Mouse (Mus musculus) heart, adult 2 months (tissue): ENCODE results near the gene Mrpl47. TPM values are rescaled to one million over a fixed set of nuclear protein-coding genes. Genes with fewer than 3 reads are reported as not detected.

Experiments used
- DNase-seq, 2 experiments: peaks; one replicate each; pipeline ENCODE4 v3.0.0; 2021
- H3K27ac ChIP-seq: fragments of 200-600 bp; 2 replicates; pipeline ENCODE4 v1.8.1; 2022
- H3K27me3 ChIP-seq: fragments of 200-500 bp; 2 replicates; pipeline ENCODE4 v1.6.1; 2012; ENCODE audit warnings: mild to moderate bottlenecking, low read length, inconsistent platforms, mixed read lengths; ENCODE audit not compliant: control insufficient read depth, insufficient read depth
- H3K36me3 ChIP-seq: fragments of 200-500 bp; 2 replicates; pipeline ENCODE4 v1.6.1; 2012; ENCODE audit warnings: low read length, inconsistent platforms; ENCODE audit not compliant: control insufficient read depth, insufficient read depth
- H3K4me1 ChIP-seq: fragments of 200-500 bp; 2 replicates; pipeline ENCODE4 v1.6.1; 2011; ENCODE audit warnings: low read length; ENCODE audit not compliant: control insufficient read depth, insufficient read depth
- H3K4me3 ChIP-seq: fragments of 200-600 bp; 2 replicates; pipeline ENCODE4 v1.8.1; 2022
- H3K79me2 ChIP-seq: fragments of 200-500 bp; replicated peaks from 2 replicates; pipeline ENCODE4 v1.6.1; 2012; ENCODE audit warnings: mild to moderate bottlenecking, inconsistent platforms, low read length, moderate library complexity, mixed read lengths; ENCODE audit not compliant: control insufficient read depth, insufficient read depth
- H3K9ac ChIP-seq: fragments of 200-500 bp; 2 replicates; pipeline ENCODE4 v1.6.1; 2012; ENCODE audit warnings: low read depth, mild to moderate bottlenecking, control low read depth, inconsistent platforms, low read length, mixed read lengths
- CTCF ChIP-seq: fragments of 200-600 bp; IDR thresholded peaks from 2 replicates; pipeline ENCODE4 v1.8.1; 2022; ENCODE audit warnings: antibody characterized with exemption, mild to moderate bottlenecking, moderate library complexity
- EP300 ChIP-seq: fragments of 200-500 bp; IDR thresholded peaks from 2 replicates; pipeline ENCODE4 v1.6.1; 2011; ENCODE audit warnings: low read depth, low read length, control low read depth; ENCODE audit not compliant: insufficient read depth
- POLR2A ChIP-seq: fragments of 200-500 bp; IDR thresholded peaks from 2 replicates; pipeline ENCODE4 v1.6.1; 2011; ENCODE audit warnings: mild to moderate bottlenecking, low read depth, low read length, control low read depth; ENCODE audit not compliant: insufficient read depth
- WGBS: fragments of 180-500 bp; shearing (Covaris S2); methylation state at CpG from one replicate; pipeline ENCODE4 v1.1.7; 2018; 5-methylcytosine and 5-hydroxymethylcytosine counted together
- intact Hi-C: fragments of 180-260 bp; cut with DNase I; formaldehyde crosslinking; loops from one replicate; pipeline ENCODE4 v1.15.1; 2025
- long read RNA-seq: library from polyadenylated mRNA; stranded (forward); transcript quantifications from one replicate; pipeline ENCODE4 v2.0.0, GENCODE M21; 2021
- polyA plus RNA-seq: library from polyadenylated mRNA; depleted of rRNA; stranded (reverse); fragments of >200 nt; gene quantifications from 2 replicates; pipeline ENCODE4 v1.2.3, GENCODE M21; 2012; rRNA removed
- total RNA-seq, 2 experiments: library from RNA; stranded (reverse); gene quantifications; 2 replicates each; pipeline ENCODE4 v1.2.3; 2021

The Mrpl47 gene
- total RNA-seq (10 to 100 TPM; 39.3 to 44.8 TPM), polyA plus RNA-seq (4.8 and 10.8 TPM in 2 replicates)
- long read RNA-seq, transcript Mrpl47-201 (7 exons, 3,364 nt), result major isoform, 25 of 26 reads
- long read RNA-seq, partial matches to known transcripts, result 0 of 26 reads
- long read RNA-seq, other reads (novel, unspliced or antisense), result 1 of 26 reads

GRCm38 (mm10) chr3:32737172-32737655 lies at the start of gene Mrpl47:
Mrpl47 (minus strand) TSS chr3:32737605.
- peaks cover 18% of the 10 kb centered on the region for H3K36me3 ChIP-seq
- intact Hi-C loops, result loop anchor here (5.0 kb wide), 1 partner anchor 170 kb away; no protein-coding TSS in a partner anchor
- H3K79me2 ChIP-seq, result peaks cover 3% of the 10 kb centered on the region; the same call in 1 of the 2 replicates
- no peak for TF ChIP-seq POLR2A
- TF ChIP-seq CTCF, result no peak
- no peak for TF ChIP-seq EP300
- peak within 1 kb of the TSS; percentile 86 for H3K9ac ChIP-seq
- H3K27ac ChIP-seq, result peak within 1 kb of the TSS; percentile 94
- peak within 1 kb of the TSS; percentile 91 for H3K4me3 ChIP-seq
- peaks cover 7% of the 10 kb centered on the region for H3K4me1 ChIP-seq
- under 1% methylated on average over 31 of the region's 31 CpGs for whole genome bisulfite sequencing
- DNase-seq, result no peak
- no peaks in the 10 kb centered on the region for H3K27me3 ChIP-seq

DNA sequence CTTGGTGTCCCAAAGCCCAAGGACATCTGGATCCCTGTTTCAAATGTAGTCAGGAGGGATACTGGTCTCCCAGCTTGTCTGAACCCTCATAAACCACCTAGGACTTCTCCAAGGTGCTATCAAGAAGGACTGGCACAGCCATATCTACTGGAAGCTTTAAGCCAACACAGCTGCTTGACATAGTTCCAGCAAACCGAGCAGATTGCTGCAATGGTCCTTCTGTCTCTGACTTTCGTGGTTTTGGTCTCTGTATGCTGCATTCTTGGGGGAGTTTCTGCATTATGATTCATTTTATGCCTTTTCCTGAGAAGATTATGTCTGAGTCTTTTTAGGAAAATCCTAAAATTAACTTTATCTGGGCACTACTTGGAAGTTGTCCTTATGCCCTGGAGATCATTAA lies 33.4 kb upstream of the Mrpl47 start:
- Histone ChIP-seq H3K9ac (no peak overlapping the region), H3K36me3 (no peaks in the 10 kb centered on the region), H3K4me1 (no peaks in the 10 kb centered on the region), H3K79me2 (no peaks in the 10 kb centered on the region), H3K27ac (no peak overlapping the region), H3K27me3 (no peaks in the 10 kb centered on the region), H3K4me3 (no peak overlapping the region)
- intact Hi-C loops, result no loop called here
- WGBS, result 33% methylated on average over 2 of the region's 2 CpGs
- no peak for DNase-seq
- TF ChIP-seq POLR2A (no peak), EP300 (no peak), CTCF (no peak)

DNA sequence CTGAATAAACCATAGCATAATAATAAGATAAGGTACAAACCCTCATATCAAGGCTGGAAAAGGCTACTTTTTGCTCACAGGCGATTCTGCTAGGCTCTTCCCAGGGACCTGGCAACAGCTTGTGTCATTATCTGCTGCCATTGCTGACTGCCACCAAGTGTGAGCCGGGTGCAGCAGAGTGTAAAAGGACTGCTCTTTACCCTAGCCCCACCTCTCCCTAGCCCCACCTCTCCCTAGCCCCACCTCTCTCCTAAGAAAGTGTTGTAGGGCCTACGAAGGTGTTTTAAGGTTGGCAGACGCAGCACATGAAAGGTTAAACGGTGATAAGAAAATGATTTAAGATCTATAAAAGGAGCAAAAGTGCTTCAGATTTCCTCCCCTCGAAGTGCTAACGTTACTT lies 26.5 kb upstream of the Mrpl47 start:
- intact Hi-C loops, result no loop called here
- H3K27ac ChIP-seq, result no peak overlapping the region
- 35% methylated on average over 7 of the region's 7 CpGs for WGBS
- no peak overlapping the region for H3K4me3 ChIP-seq
- H3K36me3 ChIP-seq, result no peaks in the 10 kb centered on the region
- H3K9ac ChIP-seq, result no peak overlapping the region
- TF ChIP-seq EP300 (no peak), CTCF (no peak)
- no peak for DNase-seq
- H3K79me2 ChIP-seq, result no peaks in the 10 kb centered on the region
- no peaks in the 10 kb centered on the region for H3K27me3 ChIP-seq
- H3K4me1 ChIP-seq, result no peaks in the 10 kb centered on the region

- WGBS, result 65% methylated on average over 8 of the region's 8 CpGs
- Histone ChIP-seq H3K9ac (no peak overlapping the region), H3K79me2 (no peaks in the 10 kb centered on the region), H3K27me3 (no peaks in the 10 kb centered on the region), H3K4me3 (no peak overlapping the region), H3K27ac (no peak overlapping the region), H3K36me3 (no peaks in the 10 kb centered on the region), H3K4me1 (no peaks in the 10 kb centered on the region)
- TF ChIP-seq CTCF (no peak), POLR2A (no peak), EP300 (no peak)
- no peak for DNase-seq
- intact Hi-C loops, result no loop called here
Observed at GRCm38 (mm10) chr3:32762962-32763361, 25.6 kb upstream of the Mrpl47 start.

DNA sequence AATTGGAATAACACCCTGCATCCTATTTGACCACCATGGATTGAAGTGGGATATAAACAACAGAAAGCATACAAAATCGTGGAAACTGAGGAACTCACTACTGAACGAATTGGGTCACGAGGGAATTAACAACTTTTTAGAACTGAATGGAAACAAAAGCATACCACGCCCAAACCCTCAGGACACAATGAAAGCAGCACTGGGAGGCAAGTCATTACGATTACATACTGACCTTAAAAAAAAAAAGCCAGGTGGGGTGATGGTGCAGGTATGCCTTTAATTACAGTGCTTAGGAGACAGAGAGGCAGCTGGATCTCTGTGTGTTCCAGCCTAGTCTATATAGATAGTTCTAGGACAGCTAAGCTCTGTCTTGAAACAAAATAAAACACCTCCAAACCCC lies 21.8 kb upstream of the Mrpl47 start:
- no peaks in the 10 kb centered on the region; the same call in 1 of the 2 replicates for H3K4me1 ChIP-seq
- no peaks in the 10 kb centered on the region for H3K79me2 ChIP-seq
- TF ChIP-seq EP300, result no peak
- TF ChIP-seq POLR2A, result no peak
- TF ChIP-seq CTCF, result no peak
- WGBS, result 72% methylated on average over 5 of the region's 5 CpGs
- no peak overlapping the region for H3K27ac ChIP-seq
- no peak overlapping the region for H3K9ac ChIP-seq
- no peak overlapping the region for H3K4me3 ChIP-seq
- intact Hi-C loops, result no loop called here
- H3K27me3 ChIP-seq, result no peaks in the 10 kb centered on the region
- no peak for DNase-seq
- H3K36me3 ChIP-seq, result no peaks in the 10 kb centered on the region

DNA sequence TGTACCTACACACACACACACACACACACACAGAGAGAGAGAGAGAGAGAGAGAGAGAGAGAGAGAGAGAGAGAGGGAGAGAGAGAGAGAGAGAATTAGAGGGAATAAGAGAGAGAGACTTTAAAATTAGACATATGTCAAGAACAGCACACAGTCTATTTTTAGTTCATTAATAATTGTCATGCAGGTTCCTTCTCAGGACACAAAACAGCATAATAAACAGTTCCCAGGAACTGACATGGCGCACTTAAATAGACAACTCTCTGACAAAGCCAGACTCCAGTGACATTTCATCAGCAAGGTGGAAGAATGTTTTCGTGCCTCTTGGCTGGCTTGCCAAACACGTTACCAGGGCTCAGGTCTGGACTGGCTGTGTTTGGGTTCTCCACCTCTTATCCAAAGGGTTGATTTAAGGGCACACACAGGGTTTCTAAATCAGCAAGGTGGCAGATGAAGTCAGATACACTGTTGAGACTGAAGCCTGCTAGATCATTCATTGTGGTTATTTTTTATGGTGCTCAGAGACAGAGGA lies 17.0 kb upstream of the Mrpl47 start:
- Histone ChIP-seq H3K27me3 (no peaks in the 10 kb centered on the region), H3K27ac (peak overlapping the region; percentile 72), H3K79me2 (no peaks in the 10 kb centered on the region), H3K4me3 (no peak overlapping the region), H3K36me3 (no peaks in the 10 kb centered on the region), H3K9ac (no peak overlapping the region), H3K4me1 (no peaks in the 10 kb centered on the region; the same call in 1 of the 2 replicates)
- TF ChIP-seq EP300 (0 out of 2 replicates have a peak, but pooled peaks have one; percentile 16), POLR2A (no peak)
- intact Hi-C loops, result no loop called here
- DNase-seq, result peak in 1 of 2 experiments; percentile 19
- WGBS, result 61% methylated on average over 3 of the region's 3 CpGs
